Mouse (Mus musculus): ENCODE measurements around the gene Stxbp3. TPM values are rescaled to one million over a fixed set of nuclear protein-coding genes. Genes with fewer than 3 reads are reported as not detected.

The Stxbp3 gene
- polyA plus RNA-seq, 1 experiment from 2014 or later = 29.2 TPM

DNA sequence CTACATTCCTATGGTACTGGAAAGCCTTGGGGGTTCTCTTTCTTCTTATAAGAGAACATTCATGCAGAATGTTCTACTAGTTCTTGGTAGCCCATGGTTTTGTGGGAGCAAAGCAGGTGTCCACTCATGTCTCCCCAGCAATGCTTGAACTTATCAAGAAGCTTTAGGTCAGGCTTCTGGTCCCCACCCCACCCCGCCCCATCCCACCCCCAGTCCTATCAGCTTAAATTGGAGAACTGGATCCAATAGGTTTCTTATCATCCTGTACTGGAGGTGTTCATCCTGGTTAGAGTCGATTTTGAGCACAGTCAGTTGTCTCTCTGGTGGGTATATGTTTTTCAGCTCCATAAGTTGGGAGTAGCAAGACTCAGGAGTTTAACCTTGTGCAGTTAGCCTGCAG is 84.8 kb downstream of the Stxbp3 start:
- Histone ChIP-seq H3K27me3 (ENCODE audit: control insufficient read depth, insufficient read depth, low read length) (no peaks in the 10 kb centered on the region), H3K36me3 (replicated peaks; ENCODE audit: control insufficient read depth, insufficient read depth, low read depth, low read length) (no peaks in the 10 kb centered on the region), H3K4me1 (ENCODE audit: control insufficient read depth, insufficient read depth, low read length) (no peaks in the 10 kb centered on the region), H3K9ac (replicated peaks; ENCODE audit: low read length) (no peak overlapping the region), H3K9me3 (replicated peaks; ENCODE audit: control insufficient read depth, low read length) (no peaks in the 10 kb centered on the region), H3K4me3 (ENCODE audit: low read depth, low read length) (no peak overlapping the region), H3K27ac (replicated peaks; ENCODE audit: low read depth, low read length) (no peak overlapping the region), H3K4me2 (ENCODE audit: low read depth, low read length) (no peak overlapping the region)
- DNase-seq (ENCODE audit: low spot score) (no peak), ATAC-seq (replicated peaks; ENCODE audit: insufficient number of reproducible peaks, low FRiP score, low TSS enrichment, low read depth) (no peak)
- WGBS = 85% methylated on average over 2 of the region's 2 CpGs

DNA sequence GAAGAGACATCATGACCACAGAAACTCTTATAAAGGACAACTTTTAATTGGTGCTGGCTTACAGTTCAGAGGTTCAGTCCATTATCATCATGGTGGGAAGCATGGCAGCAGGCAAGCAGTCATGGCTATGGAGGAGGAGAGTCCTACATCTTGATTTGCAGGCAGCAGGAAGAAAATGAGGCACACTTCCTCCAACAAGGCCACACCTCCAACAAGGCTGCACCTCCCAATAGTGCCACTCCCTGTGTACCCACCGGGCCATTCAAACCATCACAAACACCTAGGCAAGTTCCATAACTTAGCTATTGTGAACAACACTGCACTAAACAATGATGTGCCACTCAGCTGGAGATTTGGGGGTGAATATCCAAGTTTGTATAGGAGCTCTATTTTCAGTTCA is 85.8 kb downstream of the Stxbp3 start:
- no peak overlapping the region for H3K4me3 ChIP-seq (ENCODE audit: low read depth, low read length)
- H3K4me2 ChIP-seq (ENCODE audit: low read depth, low read length) = no peak overlapping the region
- no peaks in the 10 kb centered on the region for H3K27me3 ChIP-seq (ENCODE audit: control insufficient read depth, insufficient read depth, low read length)
- WGBS = 92% methylated on average over 1 of the region's 1 CpGs
- H3K4me1 ChIP-seq (ENCODE audit: control insufficient read depth, insufficient read depth, low read length) = no peaks in the 10 kb centered on the region
- H3K9ac ChIP-seq (replicated peaks; ENCODE audit: low read length) = no peak overlapping the region
- no peak for ATAC-seq (replicated peaks; ENCODE audit: insufficient number of reproducible peaks, low FRiP score, low TSS enrichment, low read depth)
- DNase-seq (ENCODE audit: low spot score) = no peak
- H3K9me3 ChIP-seq (replicated peaks; ENCODE audit: control insufficient read depth, low read length) = no peaks in the 10 kb centered on the region
- no peaks in the 10 kb centered on the region for H3K36me3 ChIP-seq (replicated peaks; ENCODE audit: control insufficient read depth, insufficient read depth, low read depth, low read length)
- H3K27ac ChIP-seq (replicated peaks; ENCODE audit: low read depth, low read length) = no peak overlapping the region

DNA sequence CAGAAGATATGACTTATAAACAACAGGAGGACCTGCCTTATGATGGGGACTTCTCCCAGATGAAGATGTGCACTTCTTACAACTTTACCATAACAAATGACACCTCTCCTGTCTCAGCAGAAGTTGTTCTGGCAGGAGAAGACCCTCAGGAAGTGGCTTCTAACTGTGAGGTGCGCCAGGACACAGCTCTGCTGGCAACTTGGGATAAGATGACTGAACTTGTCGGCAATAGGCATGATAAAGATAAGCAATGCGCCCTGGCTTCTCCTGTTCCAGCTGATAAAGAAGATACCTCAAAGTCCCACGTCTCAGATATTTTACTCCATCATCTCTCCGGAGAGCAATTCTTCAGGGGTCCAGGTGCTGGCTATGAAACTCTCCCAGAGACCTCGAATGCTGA is 88.6 kb downstream of the Stxbp3 start:
- no peaks in the 10 kb centered on the region for H3K9me3 ChIP-seq (replicated peaks; ENCODE audit: control insufficient read depth, low read length)
- ATAC-seq (replicated peaks; ENCODE audit: insufficient number of reproducible peaks, low FRiP score, low TSS enrichment, low read depth) (no peak), DNase-seq (ENCODE audit: low spot score) (no peak)
- no peak overlapping the region for H3K9ac ChIP-seq (replicated peaks; ENCODE audit: low read length)
- no peaks in the 10 kb centered on the region for H3K36me3 ChIP-seq (replicated peaks; ENCODE audit: control insufficient read depth, insufficient read depth, low read depth, low read length)
- no peak overlapping the region for H3K4me2 ChIP-seq (ENCODE audit: low read depth, low read length)
- no peaks in the 10 kb centered on the region for H3K27me3 ChIP-seq (ENCODE audit: control insufficient read depth, insufficient read depth, low read length)
- no peaks in the 10 kb centered on the region for H3K4me1 ChIP-seq (ENCODE audit: control insufficient read depth, insufficient read depth, low read length)
- 88% methylated on average over 6 of the region's 6 CpGs for WGBS
- no peak overlapping the region for H3K27ac ChIP-seq (replicated peaks; ENCODE audit: low read depth, low read length)
- no peak overlapping the region for H3K4me3 ChIP-seq (ENCODE audit: low read depth, low read length)

DNA sequence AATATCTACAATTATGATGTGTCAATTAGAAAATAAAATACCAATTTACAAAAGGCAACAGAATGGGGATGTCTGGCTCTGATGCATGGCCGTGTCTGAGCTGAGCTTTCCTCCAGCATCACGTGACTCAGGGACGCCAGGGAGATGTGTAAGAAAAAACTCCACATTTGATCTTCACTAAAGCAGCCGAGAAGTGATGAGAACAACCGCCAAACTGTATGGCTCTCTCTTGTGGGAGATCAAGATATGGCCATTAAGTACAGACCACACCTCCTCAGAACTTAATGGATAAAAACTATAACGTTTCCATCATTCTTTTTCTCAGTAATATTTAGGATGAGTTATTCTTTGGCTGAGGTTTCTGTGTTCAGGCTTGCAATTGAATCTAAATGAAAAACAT is 89.3 kb downstream of the Stxbp3 start:
- Histone ChIP-seq H3K27ac (replicated peaks; ENCODE audit: low read depth, low read length) (no peak overlapping the region), H3K4me3 (ENCODE audit: low read depth, low read length) (no peak overlapping the region), H3K27me3 (ENCODE audit: control insufficient read depth, insufficient read depth, low read length) (no peaks in the 10 kb centered on the region), H3K9ac (replicated peaks; ENCODE audit: low read length) (no peak overlapping the region), H3K4me1 (ENCODE audit: control insufficient read depth, insufficient read depth, low read length) (no peaks in the 10 kb centered on the region), H3K9me3 (replicated peaks; ENCODE audit: control insufficient read depth, low read length) (no peaks in the 10 kb centered on the region), H3K36me3 (replicated peaks; ENCODE audit: control insufficient read depth, insufficient read depth, low read depth, low read length) (no peaks in the 10 kb centered on the region), H3K4me2 (ENCODE audit: low read depth, low read length) (no peak overlapping the region)
- WGBS = 40% methylated on average over 6 of the region's 6 CpGs
- no peak; the same call in 1 of the 2 replicates for ATAC-seq (replicated peaks; ENCODE audit: insufficient number of reproducible peaks, low FRiP score, low TSS enrichment, low read depth)
- DNase-seq (ENCODE audit: low spot score) = peak; percentile 54

DNA sequence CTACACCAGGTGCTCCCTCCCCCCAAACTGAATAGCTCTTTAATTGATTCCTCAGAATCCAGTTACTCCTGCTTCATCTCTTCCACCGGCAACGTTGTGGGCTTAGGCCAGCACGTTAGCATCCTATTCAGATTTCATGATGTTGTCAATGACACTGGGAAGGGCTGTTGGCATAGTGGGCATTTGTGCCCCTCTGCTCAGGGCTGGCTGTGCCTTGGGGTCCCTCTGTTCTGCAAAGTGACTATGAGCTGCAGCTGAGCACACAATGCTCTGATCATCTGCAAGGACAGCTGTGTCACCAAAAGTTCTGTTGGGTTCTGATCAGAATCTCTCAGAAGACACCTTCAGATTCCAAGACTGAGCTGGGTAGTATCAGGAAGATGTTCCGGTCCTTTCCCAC is 96.3 kb downstream of the Stxbp3 start:
- no peaks in the 10 kb centered on the region for H3K4me1 ChIP-seq (ENCODE audit: control insufficient read depth, insufficient read depth, low read length)
- no peak for DNase-seq (ENCODE audit: low spot score)
- 86% methylated on average over 4 of the region's 4 CpGs for WGBS

More for the DNA sequence above, 96.3 kb downstream of the Stxbp3 start:
- no peaks in the 10 kb centered on the region for H3K9me3 ChIP-seq (replicated peaks; ENCODE audit: control insufficient read depth, low read length)
- no peak for ATAC-seq (replicated peaks; ENCODE audit: insufficient number of reproducible peaks, low FRiP score, low TSS enrichment, low read depth)
- no peak overlapping the region for H3K4me3 ChIP-seq (ENCODE audit: low read depth, low read length)
- no peaks in the 10 kb centered on the region for H3K27me3 ChIP-seq (ENCODE audit: control insufficient read depth, insufficient read depth, low read length)
- no peak overlapping the region for H3K4me2 ChIP-seq (ENCODE audit: low read depth, low read length)
- H3K27ac ChIP-seq (replicated peaks; ENCODE audit: low read depth, low read length) = no peak overlapping the region
- no peaks in the 10 kb centered on the region for H3K36me3 ChIP-seq (replicated peaks; ENCODE audit: control insufficient read depth, insufficient read depth, low read depth, low read length)
- H3K9ac ChIP-seq (replicated peaks; ENCODE audit: low read length) = no peak overlapping the region

Other genes with a start within 250 kb of the Stxbp3 start
- gene Wdr47, start 249.2 kb downstream of the Stxbp3 start, polyA plus RNA-seq (2014; fragmentation: Nextera tagmentation; extraction: Ambion mirVana) = 16.9 and 17.2 TPM in 2 replicates
- gene Clcc1, start 186.6 kb downstream of the Stxbp3 start, polyA plus RNA-seq (2014; fragmentation: Nextera tagmentation; extraction: Ambion mirVana) = 73.2 and 79.8 TPM in 2 replicates
- gene Gpsm2, start 118.2 kb downstream of the Stxbp3 start, polyA plus RNA-seq (2014; fragmentation: Nextera tagmentation; extraction: Ambion mirVana) = 99.1 and 99.3 TPM in 2 replicates
- gene Aknad1, start 100.9 kb downstream of the Stxbp3 start, polyA plus RNA-seq (2014; fragmentation: Nextera tagmentation; extraction: Ambion mirVana) = 0.15 and 0.20 TPM in 2 replicates
- gene Fndc7, start 49.5 kb upstream of the Stxbp3 start, polyA plus RNA-seq (2014; fragmentation: Nextera tagmentation; extraction: Ambion mirVana) = not detected in 2 replicates
- 69.1 and 71.3 TPM in 2 replicates for gene Prpf38b, start 71.2 kb upstream of the Stxbp3 start, polyA plus RNA-seq (2014; fragmentation: Nextera tagmentation; extraction: Ambion mirVana)
- gene Henmt1, start 99.3 kb upstream of the Stxbp3 start, polyA plus RNA-seq (2014; fragmentation: Nextera tagmentation; extraction: Ambion mirVana) = 0.63 and 1.1 TPM in 2 replicates
- not detected in 2 replicates for gene Gm9857, start 99.9 kb upstream of the Stxbp3 start, polyA plus RNA-seq (2014; fragmentation: Nextera tagmentation; extraction: Ambion mirVana)
- 9.9 and 12.2 TPM in 2 replicates for gene Fam102b, start 187.1 kb upstream of the Stxbp3 start, polyA plus RNA-seq (2014; fragmentation: Nextera tagmentation; extraction: Ambion mirVana)
- gene Slc25a54, start 239.9 kb upstream of the Stxbp3 start, polyA plus RNA-seq (2014; fragmentation: Nextera tagmentation; extraction: Ambion mirVana) = not detected in 2 replicates